Mouse (Mus musculus): ENCODE measurements around the gene Zic5.

Zic5 gene

GRCm38 (mm10) chr14:122464763-122465741 lies at the start of gene Zic5:
Zic5 (minus strand) TSS chr14:122465677.
- DNase-seq: peak; percentile 88

GRCm38 (mm10) chr14:122513511-122514036 lies 48.1 kb upstream of the Zic5 start:
- DNase-seq: no peak

- DNase-seq: no peak
Measured at GRCm38 (mm10) chr14:122511519-122511918, 46.0 kb upstream of the Zic5 start.

GRCm38 (mm10) chr14:122509058-122509457 lies 43.6 kb upstream of the Zic5 start:
- no peak for DNase-seq

GRCm38 (mm10) chr14:122492015-122492414 lies 26.5 kb upstream of the Zic5 start:
- no peak for DNase-seq

GRCm38 (mm10) chr14:122491521-122491920 lies 26.0 kb upstream of the Zic5 start:
- DNase-seq: no peak

GRCm38 (mm10) chr14:122490441-122491328 lies 25.2 kb upstream of the Zic5 start, which contains the start of gene Gm10837:
Gm10837 (plus strand) TSS chr14:122490586.
- DNase-seq: peak; percentile 64

- no peak for DNase-seq
Measured at GRCm38 (mm10) chr14:122489686-122490414, 24.4 kb upstream of the Zic5 start.

- no peak for DNase-seq
Measured at GRCm38 (mm10) chr14:122489041-122489440, 23.6 kb upstream of the Zic5 start.

GRCm38 (mm10) chr14:122487366-122487765 lies 21.9 kb upstream of the Zic5 start:
- DNase-seq: no peak

- DNase-seq: no peak
Measured at GRCm38 (mm10) chr14:122486611-122487010, 21.1 kb upstream of the Zic5 start.

- no peak for DNase-seq
Measured at GRCm38 (mm10) chr14:122485635-122486181, 20.2 kb upstream of the Zic5 start.

GRCm38 (mm10) chr14:122484844-122485551 lies 19.5 kb upstream of the Zic5 start:
- DNase-seq: no peak

GRCm38 (mm10) chr14:122484458-122484843 lies 19.0 kb upstream of the Zic5 start:
- no peak for DNase-seq

GRCm38 (mm10) chr14:122483556-122484421 lies 18.3 kb upstream of the Zic5 start:
- DNase-seq: peak; percentile 77

GRCm38 (mm10) chr14:122483024-122483385 lies 17.5 kb upstream of the Zic5 start:
- DNase-seq: no peak

GRCm38 (mm10) chr14:122482081-122483023 lies 16.9 kb upstream of the Zic5 start:
- DNase-seq: no peak

- DNase-seq: no peak
Measured at GRCm38 (mm10) chr14:122481181-122481580, 15.7 kb upstream of the Zic5 start.

GRCm38 (mm10) chr14:122480355-122480754 lies 14.9 kb upstream of the Zic5 start:
- no peak for DNase-seq
